Comparison of ENCODE assay signal across 29 mouse cellular contexts in genomic region chr1:144202939-144203338, GRCm38 (mm10). TPM values are rescaled to one million over a fixed set of nuclear protein-coding genes. Genes with fewer than 3 reads are reported as not detected.
DNase-seq lines count a peak whose midpoint lies in the region; ATAC-seq and TF ChIP-seq lines count a peak whose summit lies in the region.
"Had no signal": no experiment of that assay in that cellular context is flagged by ENCODE, and none has a peak within 500 bp of the region (broad histone marks: within the 10 kb centered on the region; RNA-seq: fewer than 3 reads in every experiment).

No protein-coding gene starts in this region.

- H3K36me3 ChIP-seq in macrophage (ENCODE audit: inconsistent target), result no peaks in the 10 kb centered on the region
- no peaks in the 10 kb centered on the region for H3K36me3 ChIP-seq in heart, adult 2 months (ENCODE audit: control insufficient read depth, insufficient read depth, low read length)
- no peaks in the 10 kb centered on the region for H3K36me3 ChIP-seq in midbrain, postnatal 0 days (ENCODE audit: insufficient read depth, low read length)
- H3K36me3 ChIP-seq: limb, embryonic 10.5 days; midbrain, embryonic 10.5 days; neural tube, embryonic 13.5 days had no signal

- TF ChIP-seq EP300 in heart, adult 2 months (IDR thresholded peaks at IDR 0.05; ENCODE audit: insufficient read depth, low read depth, low read length), result no peak

- H3K9ac ChIP-seq in heart, adult 2 months (ENCODE audit: low read depth, low read length), result no peak overlapping the region
- H3K9ac ChIP-seq in midbrain, postnatal 0 days (replicated peaks; ENCODE audit: low read length, poor library complexity, severe bottlenecking), result no peak overlapping the region
- H3K9ac ChIP-seq: forebrain, embryonic 13.5 days; neural tube, embryonic 13.5 days had no signal

- 38% methylated on average over 4 of the region's 4 CpGs for WGBS in macrophage (ENCODE audit: missing documents)
- WGBS in heart, adult 2 months, result 59% methylated on average over 4 of the region's 4 CpGs
- WGBS in midbrain, postnatal 0 days, result 93% methylated on average over 4 of the region's 4 CpGs
- 63% methylated on average over 4 of the region's 4 CpGs for WGBS in lung, adult 2 months

- H3K27ac ChIP-seq in bone marrow macrophage, adult 2 months (ENCODE audit: insufficient read depth, low read depth, low read length), result peak overlapping the region; percentile 75
- H3K27ac ChIP-seq in macrophage, result peak overlapping the region; percentile 85
- H3K27ac ChIP-seq in heart, adult 2 months, result no peak overlapping the region
- H3K27ac ChIP-seq in midbrain, postnatal 0 days (ENCODE audit: low read depth, low read length), result no peak overlapping the region
- H3K27ac ChIP-seq: forebrain, embryonic 13.5 days; layer of hippocampus, adult 2 months; limb, embryonic 10.5 days; midbrain, embryonic 10.5 days; neural tube, embryonic 13.5 days had no signal

- intact Hi-C loops in heart, adult 2 months (cut with DNase I), result no loop called here

- no peak for TF ChIP-seq CTCF in bone marrow macrophage, adult 2 months (IDR thresholded peaks at IDR 0.05; ENCODE audit: low read depth, low read length)
- no peak for TF ChIP-seq CTCF in heart, adult 2 months (IDR thresholded peaks at IDR 0.05)
- no peak for TF ChIP-seq CTCF in midbrain, postnatal 0 days (IDR thresholded peaks at IDR 0.05)
- no peak for TF ChIP-seq CTCF in lung, adult 2 months (IDR thresholded peaks at IDR 0.05; ENCODE audit: insufficient read depth, low read length)

- TF ChIP-seq POLR2A in bone marrow macrophage, adult 2 months (IDR thresholded peaks at IDR 0.05; ENCODE audit: borderline replicate concordance, low read depth, low read length), result no peak
- TF ChIP-seq POLR2A in heart, adult 2 months (IDR thresholded peaks at IDR 0.05; ENCODE audit: insufficient read depth, low read depth, low read length), result no peak
- no peak for TF ChIP-seq POLR2A in lung, adult 2 months (IDR thresholded peaks at IDR 0.05; ENCODE audit: borderline replicate concordance, extremely low read depth, low read depth, low read length)

- no peak overlapping the region for H3K4me3 ChIP-seq in bone marrow macrophage, adult 2 months (ENCODE audit: insufficient read depth, low read length)
- no peak overlapping the region for H3K4me3 ChIP-seq in macrophage (ENCODE audit: inconsistent target)
- no peak overlapping the region for H3K4me3 ChIP-seq in heart, adult 2 months
- no peak overlapping the region for H3K4me3 ChIP-seq in midbrain, postnatal 0 days (ENCODE audit: low read depth, low read length)
- no peak overlapping the region for H3K4me3 ChIP-seq in lung, adult 2 months (replicated peaks; ENCODE audit: extremely low read depth, low read depth, low read length)
- H3K4me3 ChIP-seq: erythroblast, embryonic 14.5 days; forebrain, embryonic 13.5 days; layer of hippocampus, adult 2 months; limb, embryonic 10.5 days; midbrain, embryonic 10.5 days; neural tube, embryonic 13.5 days had no signal

- peak; percentile 88 for ATAC-seq in CD4-positive, CD25-positive, alpha-beta regulatory T cell, adult 4 months
- ATAC-seq in midbrain, postnatal 0 days (ENCODE audit: low FRiP score), result no peak
- ATAC-seq: forebrain, embryonic 13.5 days had no signal

- H3K4me1 ChIP-seq in bone marrow macrophage, adult 2 months (ENCODE audit: control insufficient read depth, insufficient read depth, low read length), result peaks cover 42% of the 10 kb centered on the region
- H3K4me1 ChIP-seq in heart, adult 2 months (ENCODE audit: control insufficient read depth, insufficient read depth, low read length), result no peaks in the 10 kb centered on the region
- H3K4me1 ChIP-seq in midbrain, postnatal 0 days (ENCODE audit: insufficient read depth, low read length), result no peaks in the 10 kb centered on the region
- no peaks in the 10 kb centered on the region for H3K4me1 ChIP-seq in lung, adult 2 months (ENCODE audit: control insufficient read depth, insufficient read depth, low read length)
- H3K4me1 ChIP-seq: forebrain, embryonic 13.5 days; limb, embryonic 10.5 days; midbrain, embryonic 10.5 days; neural tube, embryonic 13.5 days had no signal

- no peaks in the 10 kb centered on the region for H3K27me3 ChIP-seq in heart, adult 2 months (ENCODE audit: control insufficient read depth, insufficient read depth, low read length)
- H3K27me3 ChIP-seq in midbrain, postnatal 0 days (ENCODE audit: insufficient read depth, low read length), result no peaks in the 10 kb centered on the region
- H3K27me3 ChIP-seq: forebrain, embryonic 13.5 days; neural tube, embryonic 13.5 days had no signal

- H3K4me2 ChIP-seq in midbrain, postnatal 0 days (ENCODE audit: low read depth, low read length, poor library complexity, severe bottlenecking), result no peak overlapping the region
- H3K4me2 ChIP-seq: forebrain, embryonic 13.5 days; neural tube, embryonic 13.5 days had no signal

- no peaks in the 10 kb centered on the region for H3K9me3 ChIP-seq in midbrain, postnatal 0 days (ENCODE audit: low read length)
- H3K9me3 ChIP-seq: forebrain, embryonic 13.5 days; limb, embryonic 10.5 days; midbrain, embryonic 10.5 days; neural tube, embryonic 13.5 days had no signal

- DNase-seq in heart, adult 2 months, result no peak
- no peak for DNase-seq in midbrain, postnatal 0 days (ENCODE audit: low spot score)
- DNase-seq in embryo, embryonic 10 days (ENCODE audit: low spot score), result no peak
- DNase-seq in lung, adult 2 months, result no peak
- DNase-seq: adrenal gland, postnatal 25 days; cerebellum, adult 18-20 months; cerebellum, postnatal 36 days; gastrocnemius, postnatal 10 days; heart, adult 18-20 months; heart, postnatal 4 days; kidney, adult 2 months; kidney, postnatal 14 days; lung, adult 18-20 months; thymus, adult 18-20 months had no signal

- H3K79me2 ChIP-seq in macrophage (ENCODE audit: inconsistent target), result no peaks in the 10 kb centered on the region
- H3K79me2 ChIP-seq in heart, adult 2 months (replicated peaks; ENCODE audit: control insufficient read depth, insufficient read depth, low read length), result no peaks in the 10 kb centered on the region

RNA-seq across cellular contexts. Expression of gene Rgs13, which starts 25.8 kb away (rescaled TPM):
- 1 to 10 TPM in 1 of 2 experiments, not detected in 1; 1.8 TPM for polyA plus RNA-seq in CD4-positive, CD25-positive, alpha-beta regulatory T cell, adult 4 months (2017; shearing (Covaris generic))
- polyA plus RNA-seq in bone marrow macrophage, adult 2 months (2012; ENCODE audit: insufficient read depth, insufficient read length, missing spikeins), result not detected in 2 replicates
- total RNA-seq in macrophage (2018; cell fraction: chromatin; rRNA removed), result not detected
- not detected for total RNA-seq in macrophage (2018; cell fraction: cytosol; rRNA removed)
- not detected for total RNA-seq in macrophage (2018; cell fraction: nucleus; rRNA removed)
- not detected in 3 replicates for polyA plus RNA-seq in macrophage (2018)
- not detected for total RNA-seq in heart, adult 2 months (2021)
- polyA plus RNA-seq in heart, adult 2 months (2012; rRNA removed), result not detected in 2 replicates
- 0.71 TPM in 1 of 2 replicates, not detected in the other for total RNA-seq in midbrain, postnatal 0 days (2014; rRNA removed)
- 0.65 and 0.95 TPM in 2 replicates for polyA plus RNA-seq in midbrain, postnatal 0 days (2015; fragmentation: Nextera tagmentation; extraction: Ambion mirVana)
- polyA plus RNA-seq in lung, adult 2 months (2012; rRNA removed), result not detected in 2 replicates
- total RNA-seq: adrenal gland, postnatal 25 days; heart, adult 18-20 months; heart, postnatal 4 days; monocyte, adult 5-6 weeks had no signal
- polyA plus RNA-seq: erythroblast, embryonic 14.5 days; heart, embryonic 14.5 days; kidney, adult 2 months; limb, embryonic 10.5 days; liver, adult 2 months had no signal

RNA-seq across cellular contexts. Expression of gene Rgs1, which starts 46.1 kb away (rescaled TPM):
- 100 to 1,000 TPM; 590 to 617 TPM for polyA plus RNA-seq in CD4-positive, CD25-positive, alpha-beta regulatory T cell, adult 4 months (2017; shearing (Covaris generic))
- polyA plus RNA-seq in bone marrow macrophage, adult 2 months (2012; ENCODE audit: insufficient read depth, insufficient read length, missing spikeins), result 17.6 and 19.5 TPM in 2 replicates
- total RNA-seq in macrophage (2018; cell fraction: chromatin; rRNA removed), result 1,000 to 10,000 TPM in 10 of 26 experiments, 100 to 1,000 TPM in 16; 103 to 1,683 (median 774) TPM
- total RNA-seq in macrophage (2018; cell fraction: cytosol; rRNA removed), result 1,000 to 10,000 TPM in 10 of 26 experiments, 100 to 1,000 TPM in 16; 101 to 2,461 (median 791) TPM
- 1,000 to 10,000 TPM in 14 of 26 experiments, 100 to 1,000 TPM in 12; 145 to 2,115 (median 1,148) TPM for total RNA-seq in macrophage (2018; cell fraction: nucleus; rRNA removed)
- 91.7 to 459 TPM (median 223 TPM) in 3 replicates for polyA plus RNA-seq in macrophage (2018)
- total RNA-seq in heart, adult 2 months (2021), result not detected
- polyA plus RNA-seq in heart, adult 2 months (2012; rRNA removed), result not detected in 2 replicates
- not detected in 2 replicates for total RNA-seq in midbrain, postnatal 0 days (2014; rRNA removed)
- not detected in 2 replicates for polyA plus RNA-seq in midbrain, postnatal 0 days (2015; fragmentation: Nextera tagmentation; extraction: Ambion mirVana)
- 0.09 and 0.40 TPM in 2 replicates for polyA plus RNA-seq in lung, adult 2 months (2012; rRNA removed)
- total RNA-seq: gastrocnemius, postnatal 10 days; left cerebral cortex, adult 18-20 months had no signal
- polyA plus RNA-seq: embryonic facial prominence, embryonic 11.5 days; forebrain, embryonic 13.5 days; limb, embryonic 10.5 days; liver, adult 2 months; midbrain, embryonic 10.5 days; neural tube, embryonic 13.5 days; stomach, embryonic 14.5 days had no signal

Comparison
In these comparisons a context has a peak if more than half of its experiments do, and no peak if none do; other contexts are left out.
1. H3K27ac ChIP-seq: peak in bone marrow macrophage, adult 2 months (single experiment) and macrophage (single experiment); none in heart, adult 2 months (single experiment) and midbrain, postnatal 0 days (single experiment).
2. RNA of gene Rgs1, which starts 46.1 kb away (polyA plus RNA-seq): 590 to 617 TPM in CD4-positive, CD25-positive, alpha-beta regulatory T cell, adult 4 months, 91.7 to 459 TPM in macrophage and 17.6 to 19.5 TPM in bone marrow macrophage, adult 2 months; 0.09 to 0.40 TPM in lung, adult 2 months, not detected in heart, adult 2 months and not detected in midbrain, postnatal 0 days; every median in the first group is over 10 times any median in the second.